Mouse (Mus musculus) B cell, adult 62 days (primary cell): ENCODE data around the gene Gm45015. TPM values are rescaled to one million over a fixed set of nuclear protein-coding genes. Genes with fewer than 3 reads are reported as not detected.

Source experiments
- total RNA-seq: library from RNA; stranded (reverse); gene quantifications from 4 replicates; pipeline ENCODE4 v1.2.4, GENCODE M21; 2023

Gene Gm45015
- not detected in 4 replicates for total RNA-seq

GRCm38 (mm10) chrX:73336740-73337139 lies at the start of gene Gm45015:
Gene Gm45015, minus strand, starts transcription at chrX:73336840.

DNA sequence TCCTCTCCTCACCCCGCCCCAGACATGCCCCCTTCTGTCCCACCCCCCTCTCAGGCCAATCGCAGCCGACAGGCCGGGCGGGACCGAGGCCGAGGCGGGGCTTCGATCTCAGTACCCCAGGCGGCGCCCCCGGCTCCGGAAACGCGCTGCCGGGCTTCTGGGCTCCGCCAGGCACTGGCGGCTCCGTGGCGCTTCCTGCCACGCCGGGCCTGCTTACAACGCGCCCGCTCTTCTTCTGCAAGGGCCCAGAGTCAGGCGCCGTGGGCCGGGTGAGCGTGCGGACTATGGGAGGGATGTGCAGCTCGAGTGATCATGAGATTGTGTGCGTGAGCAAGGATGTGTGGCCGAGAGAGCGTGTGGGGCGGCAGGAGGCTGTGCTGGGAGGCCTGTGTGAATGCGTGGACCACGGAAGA lies 5.8 kb upstream of the Gm45015 start, which contains the start of gene Zfp275:
Zfp275 (plus strand) TSS at position 139 of the 413 bp plus-strand sequence.

DNA sequence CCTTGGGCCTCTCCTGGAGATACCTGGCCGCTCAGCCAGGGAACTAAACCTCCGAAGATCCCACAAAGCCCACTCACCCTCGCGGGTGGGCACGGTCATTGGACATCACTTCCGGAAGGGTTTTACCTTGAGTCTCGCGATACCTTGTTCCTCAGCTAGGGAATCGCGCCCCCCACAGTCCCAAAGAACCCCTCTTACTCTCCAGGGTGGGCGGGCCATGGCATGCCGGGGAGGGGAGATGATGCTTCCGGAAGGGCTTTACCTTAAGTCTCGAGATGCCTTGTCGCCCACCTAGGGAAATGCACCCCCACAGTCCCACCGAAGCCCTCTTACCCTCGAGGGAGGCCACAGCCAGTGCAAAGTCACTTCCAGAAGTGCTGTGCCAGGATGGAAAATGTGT lies 43.8 kb downstream of the Gm45015 start, which contains the start of the genes Xlr5a and Xlr5c:
Xlr5a (minus strand) TSS at position 101 of the 400 bp plus-strand sequence.
Xlr5c (minus strand) TSS at position 101 of the 400 bp plus-strand sequence.

Other genes starting within 250 kb of the Gm45015 start
- gene Xlr3a, start 239.7 kb downstream of the Gm45015 start, total RNA-seq = 0.18 to 4.4 TPM (median 1.8 TPM) in 4 replicates
- gene Gm14685, start 219.8 kb downstream of the Gm45015 start, total RNA-seq = 0.21 to 0.40 TPM (median 0.27 TPM) in 3 of 4 replicates, not detected in the other
- gene Xlr5b, start 188.0 kb downstream of the Gm45015 start, total RNA-seq = not detected in 4 replicates
- 0.19 TPM in 1 of 4 replicates, not detected in the others for gene DXBay18, start 187.4 kb downstream of the Gm45015 start, total RNA-seq
- gene Spin2d, start 159.9 kb downstream of the Gm45015 start, total RNA-seq = not detected in 4 replicates
- 10.5 to 33.8 TPM (median 14.1 TPM) in 4 replicates for gene Xlr3b, start 144.6 kb downstream of the Gm45015 start, total RNA-seq
- 30.2 to 40.7 TPM (median 39.6 TPM) in 4 replicates for gene Xlr4b, start 122.5 kb downstream of the Gm45015 start, total RNA-seq
- 12.5 to 13.9 TPM (median 12.7 TPM) in 4 replicates for gene F8a, start 108.5 kb downstream of the Gm45015 start, total RNA-seq
- 9.2 to 15.8 TPM (median 13.4 TPM) in 4 replicates for gene Xlr4c, start 93.7 kb downstream of the Gm45015 start, total RNA-seq
- gene Xlr3c, start 71.5 kb downstream of the Gm45015 start, total RNA-seq = not detected in 4 replicates
- gene Xlr5a, start 43.9 kb downstream of the Gm45015 start, total RNA-seq = not detected in 4 replicates
- not detected in 4 replicates for gene Xlr5c, start 43.9 kb downstream of the Gm45015 start, total RNA-seq
- 26.1 to 32.2 TPM (median 29.1 TPM) in 4 replicates for gene Zfp275, start 5.8 kb upstream of the Gm45015 start, total RNA-seq
- not detected in 4 replicates for gene Gm18336, start 61.9 kb upstream of the Gm45015 start, total RNA-seq
- not detected in 4 replicates for gene Zfp92, start 74.3 kb upstream of the Gm45015 start, total RNA-seq
- 0.61 TPM in 1 of 4 replicates, not detected in the others for gene Trex2, start 98.5 kb upstream of the Gm45015 start, total RNA-seq
- gene Haus7, start 122.2 kb upstream of the Gm45015 start, total RNA-seq = 18.3 to 22.6 TPM (median 21.1 TPM) in 4 replicates
- gene Bgn, start 146.8 kb upstream of the Gm45015 start, total RNA-seq = 0.44 to 0.89 TPM (median 0.83 TPM) in 3 of 4 replicates, not detected in the other
- not detected in 4 replicates for gene Atp2b3, start 166.2 kb upstream of the Gm45015 start, total RNA-seq